Mouse (Mus musculus): Measurements from ENCODE around the gene Nfkbib. TPM values are rescaled to one million over a fixed set of nuclear protein-coding genes. Genes with fewer than 3 reads are reported as not detected.

Gene Nfkbib
- polyA plus RNA-seq, 2 experiments, result 15.0 to 27.0 TPM

DNA sequence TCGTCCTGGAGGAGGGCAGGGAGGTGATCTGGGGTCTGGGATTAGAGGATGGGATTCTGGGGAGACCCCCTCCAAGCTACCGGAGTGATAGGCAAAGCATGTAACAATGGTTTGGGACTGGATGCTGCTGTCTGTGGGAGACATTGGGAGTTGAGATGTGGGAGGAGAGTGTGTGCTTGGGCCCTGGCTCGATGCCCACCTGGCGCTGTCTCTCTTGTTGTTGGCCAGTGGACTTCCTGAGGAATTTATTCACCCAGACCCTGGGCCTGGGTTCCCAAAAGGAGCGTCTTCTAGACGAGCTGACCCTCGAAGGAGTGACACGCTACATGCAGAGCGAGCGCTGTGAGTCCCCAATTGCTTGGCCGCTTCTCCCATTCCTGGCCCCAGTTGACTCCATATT lies 4.6 kb upstream of the Nfkbib start:
- H3K9ac ChIP-seq (replicated peaks), result no peak overlapping the region
- ATAC-seq (ENCODE audit: insufficient read depth) (no peak), DNase-seq (ENCODE audit: low read depth in 3 of 3, low spot score in 3 of 3) (no peak)
- no peaks in the 10 kb centered on the region for H3K9me3 ChIP-seq (ENCODE audit: control insufficient read depth, low read length)
- no peak overlapping the region for H3K4me3 ChIP-seq (ENCODE audit: insufficient read depth in 1 of 2, low read depth in 2 of 2, low read length in 2 of 2)
- TF ChIP-seq CTCF (IDR thresholded peaks at IDR 0.05; ENCODE audit: low read depth) (no peak), EP300 (IDR thresholded peaks at IDR 0.05; ENCODE audit: low read depth) (no peak)
- peaks cover 16 to 20% of the 10 kb centered on the region in 2 experiments for H3K4me1 ChIP-seq (replicated peaks; ENCODE audit: control insufficient read depth in 2 of 2, insufficient read depth in 2 of 2, low read length in 1 of 2)
- 84% methylated on average over 11 of the region's 11 CpGs for WGBS (ENCODE audit: insufficient replicate concordance)
- no peak overlapping the region for H3K27ac ChIP-seq
- no peaks in the 10 kb centered on the region for H3K27me3 ChIP-seq (ENCODE audit: control insufficient read depth, insufficient read depth, low read length)
- H3K36me3 ChIP-seq (replicated peaks; ENCODE audit: control insufficient read depth, insufficient read depth, low read depth), result no peaks in the 10 kb centered on the region
- no peak overlapping the region for H3K4me2 ChIP-seq (ENCODE audit: low read depth)

DNA sequence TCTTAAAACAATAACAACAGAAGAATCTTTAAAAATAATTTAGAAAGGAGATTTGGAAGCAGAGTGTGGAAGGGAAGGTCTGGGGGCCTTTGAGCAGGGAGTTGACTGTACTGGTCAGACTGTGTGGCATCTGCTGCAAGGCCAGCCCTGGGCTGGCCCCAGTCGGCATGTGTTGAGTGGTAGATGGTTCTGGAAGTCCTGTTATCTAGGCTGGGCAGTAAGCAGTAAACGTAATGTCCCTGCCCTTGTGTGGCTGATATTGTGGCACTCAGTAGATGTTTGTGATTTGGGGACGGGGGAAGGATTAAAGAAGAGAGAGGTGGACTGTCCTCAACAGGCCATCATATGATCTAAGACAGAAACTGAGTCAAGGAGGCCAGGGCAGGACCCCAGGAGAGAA lies 3.0 kb upstream of the Nfkbib start:
- Histone ChIP-seq H3K27ac (no peak overlapping the region), H3K9ac (replicated peaks) (no peak overlapping the region), H3K4me3 (ENCODE audit: insufficient read depth in 1 of 2, low read depth in 2 of 2, low read length in 2 of 2) (no peak overlapping the region), H3K27me3 (ENCODE audit: control insufficient read depth, insufficient read depth, low read length) (no peaks in the 10 kb centered on the region), H3K4me1 (replicated peaks; ENCODE audit: control insufficient read depth in 2 of 2, insufficient read depth in 2 of 2, low read length in 1 of 2) (peaks cover 21 to 27% of the 10 kb centered on the region in 2 experiments), H3K36me3 (replicated peaks; ENCODE audit: control insufficient read depth, insufficient read depth, low read depth) (no peaks in the 10 kb centered on the region), H3K9me3 (ENCODE audit: control insufficient read depth, low read length) (no peaks in the 10 kb centered on the region), H3K4me2 (ENCODE audit: low read depth) (peak overlapping the region; percentile 7)
- 0 out of 2 replicates have a peak, but pooled peaks have one; percentile 11 for ATAC-seq (ENCODE audit: insufficient read depth)
- 23% methylated on average over 3 of the region's 3 CpGs for WGBS (ENCODE audit: insufficient replicate concordance)
- peak; percentile 32 to 47 (median 41) for DNase-seq (ENCODE audit: low read depth in 3 of 3, low spot score in 3 of 3)
- TF ChIP-seq EP300 (IDR thresholded peaks at IDR 0.05; ENCODE audit: low read depth) (peak; percentile 60), CTCF (IDR thresholded peaks at IDR 0.05; ENCODE audit: low read depth) (no peak)

DNA sequence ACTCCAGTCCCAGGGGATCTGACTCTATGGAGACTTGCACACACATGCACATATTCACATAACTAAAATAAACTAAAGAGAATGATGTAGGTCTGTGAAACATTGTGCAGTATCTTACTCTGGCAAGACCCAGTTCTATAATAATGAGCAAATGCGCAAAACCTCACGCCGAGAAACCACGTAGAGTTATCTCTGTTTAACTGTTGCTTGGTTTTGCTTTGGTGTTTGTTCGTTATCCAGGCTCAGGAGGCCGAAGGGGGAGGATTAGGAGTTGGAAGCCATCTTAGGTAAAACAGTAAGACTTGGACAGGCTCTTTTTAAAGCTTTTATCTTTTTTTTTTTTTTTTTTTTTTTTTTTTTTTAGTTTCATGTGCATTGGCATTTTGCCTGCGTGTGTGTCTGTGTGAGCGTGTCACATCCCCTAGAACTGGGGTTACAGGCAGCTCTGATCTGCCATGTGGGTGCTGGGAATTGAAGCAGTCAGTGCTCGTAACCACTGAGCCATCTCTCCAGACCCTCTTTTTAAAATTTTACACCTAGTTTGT lies 2.2 kb upstream of the Nfkbib start:
- TF ChIP-seq CTCF (IDR thresholded peaks at IDR 0.05; ENCODE audit: low read depth) (no peak), EP300 (IDR thresholded peaks at IDR 0.05; ENCODE audit: low read depth) (no peak)
- Histone ChIP-seq H3K36me3 (replicated peaks; ENCODE audit: control insufficient read depth, insufficient read depth, low read depth) (no peaks in the 10 kb centered on the region), H3K9me3 (ENCODE audit: control insufficient read depth, low read length) (no peaks in the 10 kb centered on the region), H3K9ac (replicated peaks) (no peak overlapping the region), H3K4me2 (ENCODE audit: low read depth) (no peak overlapping the region; the same call in 1 of the 2 replicates), H3K27me3 (ENCODE audit: control insufficient read depth, insufficient read depth, low read length) (no peaks in the 10 kb centered on the region), H3K27ac (no peak overlapping the region), H3K4me3 (ENCODE audit: insufficient read depth in 1 of 2, low read depth in 2 of 2, low read length in 2 of 2) (no peak overlapping the region), H3K4me1 (replicated peaks; ENCODE audit: control insufficient read depth in 2 of 2, insufficient read depth in 2 of 2, low read length in 1 of 2) (peaks cover 24 to 34% of the 10 kb centered on the region in 2 experiments)
- no peak for ATAC-seq (ENCODE audit: insufficient read depth)
- no peak for DNase-seq (ENCODE audit: low read depth in 3 of 3, low spot score in 3 of 3)
- WGBS (ENCODE audit: insufficient replicate concordance), result 40% methylated on average over 9 of the region's 9 CpGs

DNA sequence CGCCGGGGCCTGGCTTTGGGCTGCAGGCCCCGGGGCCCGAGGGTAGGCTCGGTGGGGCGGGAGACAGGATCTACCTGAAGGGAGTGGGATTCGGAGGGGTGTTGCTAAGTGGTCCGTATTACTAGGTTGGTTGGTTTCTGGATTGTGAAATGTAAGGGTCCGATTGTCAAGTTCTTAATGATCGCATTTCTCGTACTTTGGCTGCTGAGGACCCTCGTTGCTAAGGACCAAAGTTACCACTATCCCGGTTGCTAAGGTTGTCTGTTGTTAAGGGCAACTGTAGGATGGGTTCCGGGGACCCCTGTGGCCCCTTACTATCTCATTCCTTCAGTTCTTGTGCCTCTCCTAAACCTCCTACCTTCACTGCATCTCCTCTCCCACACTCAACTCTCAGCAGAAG lies 402 bp downstream of the Nfkbib start:
- DNase-seq (ENCODE audit: low read depth in 3 of 3, low spot score in 3 of 3), result no peak
- peaks cover 24 to 34% of the 10 kb centered on the region in 2 experiments for H3K4me1 ChIP-seq (replicated peaks; ENCODE audit: control insufficient read depth in 2 of 2, insufficient read depth in 2 of 2, low read length in 1 of 2)
- TF ChIP-seq EP300 (IDR thresholded peaks at IDR 0.05; ENCODE audit: low read depth) (no peak), CTCF (IDR thresholded peaks at IDR 0.05; ENCODE audit: low read depth) (no peak)
- H3K4me3 ChIP-seq (ENCODE audit: insufficient read depth in 1 of 2, low read depth in 2 of 2, low read length in 2 of 2), result peak overlapping the region; percentile 81 to 83
- 3% methylated on average over 14 of the region's 14 CpGs for WGBS (ENCODE audit: insufficient replicate concordance)
- no peak for ATAC-seq (ENCODE audit: insufficient read depth)
- no peaks in the 10 kb centered on the region for H3K9me3 ChIP-seq (ENCODE audit: control insufficient read depth, low read length)
- peak overlapping the region; percentile 71 for H3K4me2 ChIP-seq (ENCODE audit: low read depth)
- no peaks in the 10 kb centered on the region for H3K27me3 ChIP-seq (ENCODE audit: control insufficient read depth, insufficient read depth, low read length)
- peak overlapping the region; percentile 65 for H3K9ac ChIP-seq (replicated peaks)
- H3K27ac ChIP-seq, result no peak overlapping the region
- no peaks in the 10 kb centered on the region for H3K36me3 ChIP-seq (replicated peaks; ENCODE audit: control insufficient read depth, insufficient read depth, low read depth)

DNA sequence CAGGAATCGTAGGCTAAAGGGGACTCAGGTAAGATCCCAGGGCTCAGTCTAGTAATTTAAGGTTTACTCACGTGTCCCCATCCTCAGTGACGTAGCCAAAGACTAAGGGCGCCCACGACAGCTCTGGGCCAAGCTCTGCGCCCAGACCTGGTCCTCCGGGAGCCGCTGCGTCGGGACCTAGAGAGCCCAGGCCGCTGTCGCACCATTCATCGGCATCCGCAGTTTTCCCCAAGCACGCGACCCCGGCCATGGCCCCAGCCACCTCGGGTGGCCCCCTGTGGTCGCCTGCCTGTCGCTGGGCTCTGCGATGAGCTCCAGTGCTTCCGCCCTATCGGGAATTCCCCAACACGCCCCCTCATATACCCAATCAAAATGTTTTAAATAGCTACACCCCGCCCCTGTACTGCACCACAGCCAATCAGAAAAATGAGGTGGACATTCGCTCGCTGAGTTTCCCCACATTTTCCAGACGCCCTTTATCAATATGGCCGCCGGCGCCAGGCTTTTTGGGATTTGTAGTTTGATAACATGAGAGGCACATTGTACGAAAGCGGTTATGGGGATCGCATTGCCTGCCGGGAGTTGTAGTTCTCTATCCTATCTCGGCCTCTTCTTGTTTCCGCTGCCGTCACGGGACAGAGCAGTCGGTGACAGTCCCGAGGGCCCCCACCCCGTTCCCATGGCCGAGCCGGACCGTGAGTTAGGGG lies 986 bp downstream of the Nfkbib start, which contains the start of gene Sirt2:
Sirt2 (plus strand) TSS at position 563 of the 707 bp plus-strand sequence.
- ATAC-seq (ENCODE audit: insufficient read depth), result peak; percentile 96
- Histone ChIP-seq H3K9ac (replicated peaks) (peak within 1 kb of the TSS; percentile 76), H3K27me3 (ENCODE audit: control insufficient read depth, insufficient read depth, low read length) (no peaks in the 10 kb centered on the region), H3K4me3 (ENCODE audit: insufficient read depth in 1 of 2, low read depth in 2 of 2, low read length in 2 of 2) (peak within 1 kb of the TSS; percentile 83 to 87), H3K4me2 (ENCODE audit: low read depth) (peak within 1 kb of the TSS; percentile 92), H3K9me3 (ENCODE audit: control insufficient read depth, low read length) (no peaks in the 10 kb centered on the region), H3K36me3 (replicated peaks; ENCODE audit: control insufficient read depth, insufficient read depth, low read depth) (no peaks in the 10 kb centered on the region), H3K4me1 (replicated peaks; ENCODE audit: control insufficient read depth in 2 of 2, insufficient read depth in 2 of 2, low read length in 1 of 2) (peaks cover 24 to 34% of the 10 kb centered on the region in 2 experiments), H3K27ac (peak within 1 kb of the TSS; percentile 14; the same call in 1 of the 2 replicates)
- TF ChIP-seq EP300 (IDR thresholded peaks at IDR 0.05; ENCODE audit: low read depth) (no peak), CTCF (IDR thresholded peaks at IDR 0.05; ENCODE audit: low read depth) (peak; percentile 36; the same call in 1 of the 2 replicates)
- DNase-seq (ENCODE audit: low read depth in 3 of 3, low spot score in 3 of 3), result peak; percentile 98 to 100 (median 99)
- under 1% methylated on average over 45 of the region's 45 CpGs for WGBS (ENCODE audit: insufficient replicate concordance)

All from liver, embryonic 14.5 days (tissue).